Mouse (Mus musculus): ENCODE results near the gene Palld. TPM values are rescaled to one million over a fixed set of nuclear protein-coding genes. Genes with fewer than 3 reads are reported as not detected.

The Palld gene
- polyA plus RNA-seq, 1 experiment from 2014 or later = 138 TPM

- Histone ChIP-seq H3K4me2 (replicated peaks) (no peak overlapping the region), H3K27me3 (no peaks in the 10 kb centered on the region), H3K36me3 (0 out of 2 replicates have a peak, but pooled peaks cover 11% of the 10 kb centered on the region), H3K27ac (0 out of 2 replicates have a peak overlapping the region, but pooled peaks have one; percentile 54), H3K9me3 (no peaks in the 10 kb centered on the region), H3K4me1 (peaks cover 12% of the 10 kb centered on the region), H3K4me3 (no peak overlapping the region), H3K9ac (no peak overlapping the region)
- WGBS = 67% methylated on average over 8 of the region's 8 CpGs
- ATAC-seq (ENCODE audit: insufficient number of reproducible peaks, insufficient read depth, low FRiP score, low TSS enrichment) = no peak
These were observed 329.1 kb downstream of the Palld start for GRCm38 (mm10) chr8:61573179-61573937.

GRCm38 (mm10) chr8:61572697-61573096 is 329.8 kb downstream of the Palld start:
- no peak overlapping the region for H3K4me2 ChIP-seq (replicated peaks)
- no peak overlapping the region for H3K27ac ChIP-seq
- 87% methylated on average over 6 of the region's 6 CpGs for WGBS
- H3K36me3 ChIP-seq = 0 out of 2 replicates have a peak, but pooled peaks cover 7% of the 10 kb centered on the region
- H3K9me3 ChIP-seq = no peaks in the 10 kb centered on the region
- no peaks in the 10 kb centered on the region for H3K27me3 ChIP-seq
- H3K4me3 ChIP-seq = no peak overlapping the region
- no peak for ATAC-seq (ENCODE audit: insufficient number of reproducible peaks, insufficient read depth, low FRiP score, low TSS enrichment)
- no peak overlapping the region for H3K9ac ChIP-seq
- peaks cover 12% of the 10 kb centered on the region for H3K4me1 ChIP-seq

GRCm38 (mm10) chr8:61570637-61571036 is 331.9 kb downstream of the Palld start:
- Histone ChIP-seq H3K9ac (no peak overlapping the region), H3K27ac (no peak overlapping the region), H3K4me1 (peaks cover 12% of the 10 kb centered on the region), H3K27me3 (no peaks in the 10 kb centered on the region), H3K9me3 (no peaks in the 10 kb centered on the region), H3K4me2 (replicated peaks) (no peak overlapping the region), H3K4me3 (no peak overlapping the region), H3K36me3 (0 out of 2 replicates have a peak, but pooled peaks cover 3% of the 10 kb centered on the region)
- no peak for ATAC-seq (ENCODE audit: insufficient number of reproducible peaks, insufficient read depth, low FRiP score, low TSS enrichment)
- WGBS = 95% methylated on average over 2 of the region's 2 CpGs

GRCm38 (mm10) chr8:61569721-61570120 is 332.8 kb downstream of the Palld start:
- no peaks in the 10 kb centered on the region for H3K9me3 ChIP-seq
- H3K9ac ChIP-seq = no peak overlapping the region
- H3K36me3 ChIP-seq = 0 out of 2 replicates have a peak, but pooled peaks cover 3% of the 10 kb centered on the region
- no peak overlapping the region for H3K27ac ChIP-seq
- peaks cover 12% of the 10 kb centered on the region for H3K4me1 ChIP-seq
- 61% methylated on average over 4 of the region's 4 CpGs for WGBS
- no peaks in the 10 kb centered on the region for H3K27me3 ChIP-seq
- no peak for ATAC-seq (ENCODE audit: insufficient number of reproducible peaks, insufficient read depth, low FRiP score, low TSS enrichment)
- H3K4me2 ChIP-seq (replicated peaks) = no peak overlapping the region
- H3K4me3 ChIP-seq = no peak overlapping the region

- Histone ChIP-seq H3K4me3 (no peak overlapping the region), H3K4me1 (peaks cover 9% of the 10 kb centered on the region), H3K27me3 (no peaks in the 10 kb centered on the region), H3K9ac (no peak overlapping the region), H3K27ac (no peak overlapping the region), H3K9me3 (no peaks in the 10 kb centered on the region), H3K4me2 (replicated peaks) (no peak overlapping the region), H3K36me3 (0 out of 2 replicates have a peak, but pooled peaks cover 3% of the 10 kb centered on the region)
- no peak for ATAC-seq (ENCODE audit: insufficient number of reproducible peaks, insufficient read depth, low FRiP score, low TSS enrichment)
These were observed 333.3 kb downstream of the Palld start for GRCm38 (mm10) chr8:61569211-61569610.

GRCm38 (mm10) chr8:61563378-61563777 is 339.1 kb downstream of the Palld start:
- WGBS = 83% methylated on average over 4 of the region's 4 CpGs
- H3K9ac ChIP-seq = no peak overlapping the region
- no peaks in the 10 kb centered on the region for H3K9me3 ChIP-seq
- no peak overlapping the region for H3K4me3 ChIP-seq
- no peak overlapping the region for H3K27ac ChIP-seq
- H3K4me1 ChIP-seq = peaks cover 10% of the 10 kb centered on the region; the same call in 1 of the 2 replicates
- ATAC-seq (ENCODE audit: insufficient number of reproducible peaks, insufficient read depth, low FRiP score, low TSS enrichment) = no peak
- H3K27me3 ChIP-seq = no peaks in the 10 kb centered on the region
- H3K4me2 ChIP-seq (replicated peaks) = no peak overlapping the region
- no peaks in the 10 kb centered on the region for H3K36me3 ChIP-seq

GRCm38 (mm10) chr8:61562626-61563025 is 339.9 kb downstream of the Palld start:
- Histone ChIP-seq H3K27ac (no peak overlapping the region), H3K4me3 (no peak overlapping the region), H3K9me3 (no peaks in the 10 kb centered on the region), H3K9ac (no peak overlapping the region), H3K4me2 (replicated peaks) (no peak overlapping the region), H3K4me1 (peaks cover 10% of the 10 kb centered on the region; the same call in 1 of the 2 replicates), H3K27me3 (no peaks in the 10 kb centered on the region), H3K36me3 (no peaks in the 10 kb centered on the region)
- 94% methylated on average over 4 of the region's 4 CpGs for WGBS
- ATAC-seq (ENCODE audit: insufficient number of reproducible peaks, insufficient read depth, low FRiP score, low TSS enrichment) = no peak

- no peaks in the 10 kb centered on the region for H3K36me3 ChIP-seq
- H3K4me1 ChIP-seq = peaks cover 11% of the 10 kb centered on the region; the same call in 1 of the 2 replicates
- no peak overlapping the region for H3K9ac ChIP-seq
- WGBS = 96% methylated on average over 5 of the region's 5 CpGs
- no peak overlapping the region for H3K4me3 ChIP-seq
- H3K9me3 ChIP-seq = no peaks in the 10 kb centered on the region
- H3K4me2 ChIP-seq (replicated peaks) = no peak overlapping the region
- H3K27me3 ChIP-seq = no peaks in the 10 kb centered on the region
- H3K27ac ChIP-seq = no peak overlapping the region
- ATAC-seq (ENCODE audit: insufficient number of reproducible peaks, insufficient read depth, low FRiP score, low TSS enrichment) = no peak
These were observed 341.3 kb downstream of the Palld start for GRCm38 (mm10) chr8:61561220-61561619.

GRCm38 (mm10) chr8:61559979-61560378 is 342.5 kb downstream of the Palld start:
- H3K27ac ChIP-seq = no peak overlapping the region
- WGBS = 85% methylated on average over 4 of the region's 4 CpGs
- ATAC-seq (ENCODE audit: insufficient number of reproducible peaks, insufficient read depth, low FRiP score, low TSS enrichment) = no peak
- H3K36me3 ChIP-seq = no peaks in the 10 kb centered on the region
- no peak overlapping the region for H3K4me2 ChIP-seq (replicated peaks)
- H3K9ac ChIP-seq = no peak overlapping the region
- no peak overlapping the region for H3K4me3 ChIP-seq
- no peaks in the 10 kb centered on the region for H3K9me3 ChIP-seq
- peaks cover 22% of the 10 kb centered on the region for H3K4me1 ChIP-seq
- H3K27me3 ChIP-seq = no peaks in the 10 kb centered on the region

GRCm38 (mm10) chr8:61559450-61559849 is 343.0 kb downstream of the Palld start:
- Histone ChIP-seq H3K4me2 (replicated peaks) (no peak overlapping the region), H3K4me3 (no peak overlapping the region), H3K4me1 (peaks cover 22% of the 10 kb centered on the region), H3K9ac (no peak overlapping the region), H3K27ac (peak overlapping the region; percentile 46; the same call in 1 of the 2 replicates), H3K27me3 (no peaks in the 10 kb centered on the region), H3K36me3 (no peaks in the 10 kb centered on the region), H3K9me3 (no peaks in the 10 kb centered on the region)
- 69% methylated on average over 5 of the region's 5 CpGs for WGBS
- ATAC-seq (ENCODE audit: insufficient number of reproducible peaks, insufficient read depth, low FRiP score, low TSS enrichment) = no peak

- Histone ChIP-seq H3K9ac (no peak overlapping the region), H3K4me3 (no peak overlapping the region), H3K27ac (no peak overlapping the region), H3K9me3 (no peaks in the 10 kb centered on the region), H3K27me3 (no peaks in the 10 kb centered on the region), H3K4me2 (replicated peaks) (no peak overlapping the region), H3K36me3 (no peaks in the 10 kb centered on the region), H3K4me1 (peaks cover 22% of the 10 kb centered on the region)
- no peak for ATAC-seq (ENCODE audit: insufficient number of reproducible peaks, insufficient read depth, low FRiP score, low TSS enrichment)
- WGBS = 85% methylated on average over 12 of the region's 12 CpGs
These were observed 344.2 kb downstream of the Palld start for GRCm38 (mm10) chr8:61558051-61558846.

GRCm38 (mm10) chr8:61557036-61557435 is 345.5 kb downstream of the Palld start:
- Histone ChIP-seq H3K4me1 (peaks cover 25% of the 10 kb centered on the region), H3K27ac (no peak overlapping the region), H3K27me3 (no peaks in the 10 kb centered on the region), H3K36me3 (no peaks in the 10 kb centered on the region), H3K4me3 (no peak overlapping the region), H3K4me2 (replicated peaks) (no peak overlapping the region), H3K9ac (no peak overlapping the region), H3K9me3 (no peaks in the 10 kb centered on the region)
- ATAC-seq (ENCODE audit: insufficient number of reproducible peaks, insufficient read depth, low FRiP score, low TSS enrichment) = no peak

All from embryonic facial prominence, embryonic 12.5 days (tissue).